Mouse (Mus musculus) midbrain, embryonic 15.5 days (tissue): ENCODE measurements around the gene Stx16. TPM values are rescaled to one million over a fixed set of nuclear protein-coding genes. Genes with fewer than 3 reads are reported as not detected.
A peak's percentile ranks its signal among the peaks of the same experiment; 100 is the strongest.

Source experiments
- ATAC-seq: fragments of 200-750 bp; cut with Nextera tagmentation; replicated peaks from 2 replicates; pipeline ENCODE4 v1.8.0; 2017; ENCODE audit warnings: moderate TSS enrichment
- H3K27ac ChIP-seq: fragments of 300-500 bp; sonication (generic); 2 replicates; pipeline ENCODE4 v1.5.1; 2015; ENCODE audit warnings: mild to moderate bottlenecking, inconsistent platforms
- H3K27me3 ChIP-seq: fragments of 300-500 bp; sonication (generic); replicated peaks from 2 replicates; pipeline ENCODE4 v1.6.1; 2015; ENCODE audit warnings: inconsistent platforms
- H3K36me3 ChIP-seq: fragments of 300-500 bp; sonication (generic); replicated peaks from 2 replicates; pipeline ENCODE4 v1.6.1; 2015; ENCODE audit warnings: inconsistent platforms
- H3K4me1 ChIP-seq: fragments of 300-500 bp; sonication (generic); 2 replicates; pipeline ENCODE4 v1.6.1; 2015; ENCODE audit warnings: inconsistent platforms
- H3K4me2 ChIP-seq: fragments of 300-500 bp; sonication (generic); 2 replicates; pipeline ENCODE4 v1.6.1; 2015; ENCODE audit warnings: inconsistent platforms, mild to moderate bottlenecking, moderate library complexity
- H3K4me3 ChIP-seq: fragments of 300-500 bp; sonication (generic); 2 replicates; pipeline ENCODE4 v1.5.1; 2015; ENCODE audit warnings: mild to moderate bottlenecking, inconsistent platforms
- H3K9ac ChIP-seq: fragments of 300-500 bp; sonication (generic); 2 replicates; pipeline ENCODE4 v1.6.1; 2015; ENCODE audit warnings: mild to moderate bottlenecking, inconsistent platforms
- H3K9me3 ChIP-seq: fragments of 300-500 bp; sonication (generic); 2 replicates; pipeline ENCODE4 v1.6.1; 2016; ENCODE audit warnings: inconsistent platforms
- WGBS: fragments of 180-500 bp; shearing (Covaris S2); methylation state at CpG from one replicate; pipeline ENCODE4 v1.1.7; 2015; ENCODE audit warnings: mixed read lengths; 5-methylcytosine and 5-hydroxymethylcytosine counted together
- polyA plus RNA-seq: library from polyadenylated mRNA; unstranded; fragments of >200 nt; fragmentation: Nextera tagmentation; extraction: Ambion mirVana; gene quantifications from 2 replicates; pipeline ENCODE4 v1.2.1, GENCODE M21; 2015

The Stx16 gene
- polyA plus RNA-seq, 1 experiment from 2014 or later = 16.7 TPM

- ATAC-seq = 0 out of 2 replicates have a peak, but pooled peaks have one; percentile 30
- no peak overlapping the region for H3K4me3 ChIP-seq
- H3K9ac ChIP-seq = no peak overlapping the region
- H3K4me1 ChIP-seq = no peaks in the 10 kb centered on the region
- H3K27ac ChIP-seq = no peak overlapping the region
- no peaks in the 10 kb centered on the region for H3K36me3 ChIP-seq
- 19% methylated on average over 2 of the region's 2 CpGs for WGBS
- H3K9me3 ChIP-seq = no peaks in the 10 kb centered on the region
- no peaks in the 10 kb centered on the region for H3K27me3 ChIP-seq
- H3K4me2 ChIP-seq = no peak overlapping the region
Observed at GRCm38 (mm10) chr2:174061219-174061618, 14.9 kb upstream of the Stx16 start.

DNA sequence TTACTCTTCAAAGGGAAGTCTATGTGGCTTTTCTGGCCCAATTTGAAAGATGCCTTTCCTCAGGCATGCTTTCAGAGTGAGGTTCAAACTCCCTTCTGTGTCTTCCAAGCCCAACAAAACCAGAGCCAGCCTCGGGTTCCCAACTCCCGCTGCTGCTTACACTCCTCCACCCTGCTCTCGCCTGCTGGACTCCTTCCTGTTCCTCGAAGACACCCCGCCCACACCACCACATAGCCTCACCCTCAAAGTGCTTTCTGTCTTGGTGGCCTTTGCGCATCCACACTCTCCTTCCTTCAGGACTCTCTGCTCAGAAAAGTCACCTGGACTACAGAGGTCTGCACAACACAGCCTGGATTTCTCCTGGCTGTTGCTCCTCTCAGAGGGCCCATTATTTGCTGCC lies 13.0 kb upstream of the Stx16 start:
- H3K9ac ChIP-seq = no peak overlapping the region
- no peaks in the 10 kb centered on the region for H3K36me3 ChIP-seq
- H3K4me2 ChIP-seq = no peak overlapping the region
- no peak for ATAC-seq
- no peak overlapping the region for H3K4me3 ChIP-seq
- H3K27me3 ChIP-seq = no peaks in the 10 kb centered on the region
- no peak overlapping the region for H3K27ac ChIP-seq
- H3K4me1 ChIP-seq = no peaks in the 10 kb centered on the region
- H3K9me3 ChIP-seq = no peaks in the 10 kb centered on the region
- 86% methylated on average over 6 of the region's 6 CpGs for WGBS

DNA sequence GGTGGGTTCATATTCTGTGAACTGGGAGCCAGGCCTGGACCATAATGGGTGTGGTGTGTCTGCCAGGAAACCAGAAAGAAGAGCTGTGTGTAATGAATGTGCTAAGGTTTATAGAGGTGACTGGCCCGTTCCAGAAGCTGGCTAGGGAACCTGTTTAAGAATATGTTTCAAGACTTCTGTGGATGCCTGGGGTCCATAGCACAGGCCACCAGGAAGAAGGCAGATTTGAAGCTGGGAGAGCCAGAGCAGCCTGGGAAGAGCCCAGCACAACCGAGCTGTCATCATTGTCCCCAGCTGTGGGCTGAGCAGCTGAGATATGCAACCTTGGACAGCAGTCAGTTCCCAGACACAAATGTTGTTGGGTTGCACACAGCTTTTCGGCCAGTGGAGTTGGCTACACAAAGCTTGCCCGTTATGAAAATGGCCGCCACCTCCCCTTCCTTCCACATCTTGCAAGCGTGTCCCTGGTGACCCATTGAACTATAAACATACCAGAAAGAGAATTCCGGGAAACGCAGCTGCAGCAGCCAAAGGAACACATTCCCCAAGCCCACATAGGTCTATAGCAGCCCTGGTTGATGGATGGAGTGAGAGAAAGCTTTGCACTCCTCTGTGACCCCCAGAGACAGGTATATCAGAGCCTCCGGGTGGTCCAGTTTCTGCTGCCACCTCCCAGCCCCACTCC lies 12.4 kb upstream of the Stx16 start:
- Histone ChIP-seq H3K4me2 (no peak overlapping the region), H3K9ac (no peak overlapping the region), H3K36me3 (no peaks in the 10 kb centered on the region), H3K9me3 (no peaks in the 10 kb centered on the region), H3K27me3 (no peaks in the 10 kb centered on the region), H3K4me1 (no peaks in the 10 kb centered on the region), H3K4me3 (no peak overlapping the region), H3K27ac (no peak overlapping the region)
- WGBS = 84% methylated on average over 9 of the region's 9 CpGs
- ATAC-seq = no peak

DNA sequence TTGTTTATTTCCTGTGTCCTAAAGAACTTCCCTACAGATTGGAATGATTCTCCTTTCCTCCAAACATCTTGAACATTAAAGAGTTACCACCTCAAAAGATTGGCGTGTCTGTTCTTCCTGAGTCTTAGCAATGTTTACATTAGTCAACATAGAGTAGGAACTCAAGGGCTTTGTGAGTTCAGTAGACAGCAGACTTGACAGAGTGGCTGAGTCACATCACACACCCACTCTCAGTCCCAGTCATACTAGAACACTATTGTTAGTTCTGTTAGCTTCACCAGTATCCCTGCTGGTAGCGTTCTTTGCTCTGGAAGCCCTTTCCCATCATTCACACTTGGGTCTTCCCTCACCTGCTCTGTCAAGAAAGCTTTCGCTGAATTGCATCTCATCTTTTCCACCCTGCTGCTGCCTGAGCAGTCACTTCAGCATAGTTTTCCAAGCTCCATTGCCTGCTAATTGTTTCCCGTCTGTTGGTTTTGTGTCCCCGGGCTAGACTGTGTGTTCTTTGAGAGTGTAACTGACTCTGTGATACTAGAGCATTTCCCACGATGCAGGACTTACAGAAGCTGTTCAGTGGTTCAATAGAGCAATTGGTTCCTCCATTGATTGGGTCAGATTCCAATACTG lies 8.2 kb upstream of the Stx16 start:
- Histone ChIP-seq H3K4me3 (no peak overlapping the region), H3K9ac (no peak overlapping the region), H3K27ac (no peak overlapping the region), H3K4me2 (no peak overlapping the region), H3K9me3 (no peaks in the 10 kb centered on the region), H3K4me1 (no peaks in the 10 kb centered on the region), H3K36me3 (no peaks in the 10 kb centered on the region), H3K27me3 (no peaks in the 10 kb centered on the region)
- WGBS = 82% methylated on average over 6 of the region's 6 CpGs
- no peak for ATAC-seq

DNA sequence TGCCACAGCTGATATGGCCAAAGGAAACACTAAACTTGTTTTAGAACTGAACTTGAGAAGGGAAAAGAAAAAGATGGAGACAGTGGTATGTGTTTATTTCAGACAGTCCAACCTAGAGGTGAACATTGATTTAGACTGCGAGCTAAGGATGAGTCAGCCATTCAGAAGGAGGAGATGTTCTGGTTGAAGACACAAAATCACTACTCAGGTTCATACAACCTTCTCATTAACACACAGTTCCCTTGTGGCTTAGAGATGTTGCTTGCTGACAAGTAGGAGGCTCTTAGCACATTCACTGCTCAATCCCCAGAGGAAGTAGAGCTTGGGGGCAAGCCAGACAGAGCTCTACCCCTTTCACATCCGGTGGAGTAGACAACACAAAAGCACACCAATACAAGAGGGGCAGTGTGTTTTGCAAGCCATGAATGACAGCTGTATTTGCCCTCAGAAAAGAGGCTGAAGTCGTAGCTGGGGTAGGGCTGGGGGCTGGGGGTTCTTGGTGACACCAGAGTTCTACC lies 6.5 kb upstream of the Stx16 start:
- H3K4me2 ChIP-seq = no peak overlapping the region
- 69% methylated on average over 3 of the region's 3 CpGs for WGBS
- H3K4me1 ChIP-seq = peaks cover 9% of the 10 kb centered on the region
- no peaks in the 10 kb centered on the region for H3K27me3 ChIP-seq
- no peak overlapping the region for H3K4me3 ChIP-seq
- H3K9ac ChIP-seq = no peak overlapping the region
- ATAC-seq = no peak
- no peaks in the 10 kb centered on the region for H3K36me3 ChIP-seq
- H3K9me3 ChIP-seq = no peaks in the 10 kb centered on the region
- H3K27ac ChIP-seq = no peak overlapping the region

- Histone ChIP-seq H3K4me1 (peaks cover 22% of the 10 kb centered on the region), H3K4me3 (no peak overlapping the region), H3K9ac (no peak overlapping the region), H3K9me3 (no peaks in the 10 kb centered on the region), H3K27me3 (no peaks in the 10 kb centered on the region), H3K36me3 (no peaks in the 10 kb centered on the region), H3K27ac (no peak overlapping the region), H3K4me2 (no peak overlapping the region)
- ATAC-seq = no peak
- WGBS = 91% methylated on average over 5 of the region's 5 CpGs
Observed at GRCm38 (mm10) chr2:174071406-174071805, 4.7 kb upstream of the Stx16 start.

- Histone ChIP-seq H3K27ac (no peak overlapping the region), H3K4me2 (no peak overlapping the region), H3K4me1 (peaks cover 37% of the 10 kb centered on the region), H3K9ac (no peak overlapping the region), H3K27me3 (no peaks in the 10 kb centered on the region), H3K9me3 (no peaks in the 10 kb centered on the region), H3K4me3 (no peak overlapping the region), H3K36me3 (no peaks in the 10 kb centered on the region)
- ATAC-seq = no peak
- 75% methylated on average over 5 of the region's 5 CpGs for WGBS
Observed at GRCm38 (mm10) chr2:174073156-174073790, 2.8 kb upstream of the Stx16 start.

GRCm38 (mm10) chr2:174074621-174075020 lies 1.5 kb upstream of the Stx16 start:
- whole genome bisulfite sequencing = 3% methylated on average over 8 of the region's 13 CpGs
- Histone ChIP-seq H3K36me3 (no peaks in the 10 kb centered on the region), H3K9me3 (no peaks in the 10 kb centered on the region), H3K4me1 (peaks cover 41% of the 10 kb centered on the region), H3K27ac (peak overlapping the region; percentile 89), H3K4me3 (peak overlapping the region; percentile 69), H3K4me2 (peak overlapping the region; percentile 83), H3K27me3 (no peaks in the 10 kb centered on the region), H3K9ac (peak overlapping the region; percentile 50)
- ATAC-seq = 0 out of 2 replicates have a peak, but pooled peaks have one; percentile 15

DNA sequence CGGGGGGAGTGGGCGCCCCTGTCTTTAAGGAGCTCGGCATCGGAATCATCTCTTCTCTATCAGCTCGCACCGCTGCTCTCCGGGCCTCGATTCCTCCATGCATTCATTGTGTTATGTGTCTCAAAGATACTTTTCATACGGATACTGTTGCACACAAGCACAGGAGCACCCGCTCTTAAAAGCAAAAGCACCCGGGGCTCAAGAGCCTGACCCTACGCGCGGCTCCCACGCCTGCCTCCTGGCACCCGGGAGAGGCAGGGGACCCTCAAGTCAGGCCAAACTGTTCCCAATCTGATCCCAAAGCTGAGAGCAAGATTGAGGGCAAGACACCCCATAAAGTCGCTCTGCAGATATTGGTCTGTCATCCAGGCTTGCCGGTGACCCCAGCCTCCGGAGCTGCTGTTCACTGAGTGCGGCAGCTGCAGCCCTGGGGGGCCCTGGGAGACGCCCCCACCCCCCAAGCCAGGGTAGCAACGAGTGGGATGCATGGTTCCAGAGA lies 987 bp upstream of the Stx16 start:
- Histone ChIP-seq H3K9ac (peak overlapping the region; percentile 50), H3K36me3 (no peaks in the 10 kb centered on the region), H3K4me2 (peak overlapping the region; percentile 83), H3K4me3 (peak overlapping the region; percentile 69), H3K27ac (peak overlapping the region; percentile 89), H3K9me3 (no peaks in the 10 kb centered on the region), H3K4me1 (peaks cover 41% of the 10 kb centered on the region), H3K27me3 (no peaks in the 10 kb centered on the region)
- 0 out of 2 replicates have a peak, but pooled peaks have one; percentile 1 for ATAC-seq
- WGBS = under 1% methylated on average over 22 of the region's 22 CpGs

- Histone ChIP-seq H3K27me3 (no peaks in the 10 kb centered on the region), H3K36me3 (no peaks in the 10 kb centered on the region), H3K4me2 (peak overlapping the region; percentile 83), H3K4me1 (peaks cover 47% of the 10 kb centered on the region), H3K9me3 (no peaks in the 10 kb centered on the region), H3K9ac (peak overlapping the region; percentile 74), H3K27ac (peak overlapping the region; percentile 89), H3K4me3 (peak overlapping the region; percentile 69)
- under 1% methylated on average over 22 of the region's 22 CpGs for WGBS
- peak; percentile 79 for ATAC-seq
Observed at GRCm38 (mm10) chr2:174076433-174076824, 321 bp downstream of the Stx16 start.

- no peak for ATAC-seq
- Histone ChIP-seq H3K36me3 (no peaks in the 10 kb centered on the region), H3K27me3 (no peaks in the 10 kb centered on the region), H3K4me2 (peak overlapping the region; percentile 83), H3K4me1 (peaks cover 47% of the 10 kb centered on the region), H3K4me3 (peak overlapping the region; percentile 69), H3K9ac (peak overlapping the region; percentile 74), H3K27ac (peak overlapping the region; percentile 89), H3K9me3 (no peaks in the 10 kb centered on the region)
- under 1% methylated on average over 19 of the region's 19 CpGs for WGBS
Observed at GRCm38 (mm10) chr2:174077004-174077695, 1.0 kb downstream of the Stx16 start.
